Mouse (Mus musculus) heart, adult 2 months (tissue): ENCODE measurements around the gene Dnm2. TPM values are rescaled to one million over a fixed set of nuclear protein-coding genes. Genes with fewer than 3 reads are reported as not detected.
A peak's percentile ranks its signal among the peaks of the same experiment; 100 is the strongest.

ENCODE experiments used
- DNase-seq, 2 experiments: peaks; one replicate each; pipeline ENCODE4 v3.0.0; 2021
- H3K27ac ChIP-seq: fragments of 200-600 bp; 2 replicates; pipeline ENCODE4 v1.8.1; 2022
- H3K27me3 ChIP-seq: fragments of 200-500 bp; 2 replicates; pipeline ENCODE4 v1.6.1; 2012; ENCODE audit warnings: mild to moderate bottlenecking, low read length, inconsistent platforms, mixed read lengths; ENCODE audit not compliant: control insufficient read depth, insufficient read depth
- H3K36me3 ChIP-seq: fragments of 200-500 bp; 2 replicates; pipeline ENCODE4 v1.6.1; 2012; ENCODE audit warnings: low read length, inconsistent platforms; ENCODE audit not compliant: control insufficient read depth, insufficient read depth
- H3K4me1 ChIP-seq: fragments of 200-500 bp; 2 replicates; pipeline ENCODE4 v1.6.1; 2011; ENCODE audit warnings: low read length; ENCODE audit not compliant: control insufficient read depth, insufficient read depth
- H3K4me3 ChIP-seq: fragments of 200-600 bp; 2 replicates; pipeline ENCODE4 v1.8.1; 2022
- H3K79me2 ChIP-seq: fragments of 200-500 bp; replicated peaks from 2 replicates; pipeline ENCODE4 v1.6.1; 2012; ENCODE audit warnings: mild to moderate bottlenecking, inconsistent platforms, low read length, moderate library complexity, mixed read lengths; ENCODE audit not compliant: control insufficient read depth, insufficient read depth
- H3K9ac ChIP-seq: fragments of 200-500 bp; 2 replicates; pipeline ENCODE4 v1.6.1; 2012; ENCODE audit warnings: low read depth, mild to moderate bottlenecking, control low read depth, inconsistent platforms, low read length, mixed read lengths
- CTCF ChIP-seq: fragments of 200-600 bp; IDR thresholded peaks from 2 replicates; pipeline ENCODE4 v1.8.1; 2022; ENCODE audit warnings: antibody characterized with exemption, mild to moderate bottlenecking, moderate library complexity
- EP300 ChIP-seq: fragments of 200-500 bp; IDR thresholded peaks from 2 replicates; pipeline ENCODE4 v1.6.1; 2011; ENCODE audit warnings: low read depth, low read length, control low read depth; ENCODE audit not compliant: insufficient read depth
- POLR2A ChIP-seq: fragments of 200-500 bp; IDR thresholded peaks from 2 replicates; pipeline ENCODE4 v1.6.1; 2011; ENCODE audit warnings: mild to moderate bottlenecking, low read depth, low read length, control low read depth; ENCODE audit not compliant: insufficient read depth
- WGBS: fragments of 180-500 bp; shearing (Covaris S2); methylation state at CpG from one replicate; pipeline ENCODE4 v1.1.7; 2018; 5-methylcytosine and 5-hydroxymethylcytosine counted together
- intact Hi-C: fragments of 180-260 bp; cut with DNase I; formaldehyde crosslinking; loops from one replicate; pipeline ENCODE4 v1.15.1; 2025
- polyA plus RNA-seq: library from polyadenylated mRNA; depleted of rRNA; stranded (reverse); fragments of >200 nt; gene quantifications from 2 replicates; pipeline ENCODE4 v1.2.3, GENCODE M21; 2012
- total RNA-seq, 2 experiments: library from RNA; stranded (reverse); gene quantifications; 2 replicates each; pipeline ENCODE4 v1.2.3; 2021

The Dnm2 gene
- total and polyA plus RNA-seq, 3 experiments, result 63.9 to 68.2 (median 64.8) TPM

- H3K4me1 ChIP-seq, result peaks cover 2% of the 10 kb centered on the region; the same call in 1 of the 2 replicates
- no peak for TF ChIP-seq EP300
- no peak for TF ChIP-seq CTCF
- TF ChIP-seq POLR2A, result no peak
- intact Hi-C loops, result no loop called here
- H3K27ac ChIP-seq, result no peak overlapping the region
- H3K9ac ChIP-seq, result no peak overlapping the region
- H3K4me3 ChIP-seq, result no peak overlapping the region
- H3K79me2 ChIP-seq, result no peaks in the 10 kb centered on the region
- H3K36me3 ChIP-seq, result no peaks in the 10 kb centered on the region
- 66% methylated on average over 2 of the region's 2 CpGs for WGBS
- no peaks in the 10 kb centered on the region for H3K27me3 ChIP-seq
- DNase-seq, result no peak
These were observed 69.2 kb downstream of the Dnm2 start for GRCm38 (mm10) chr9:21493907-21494306.

DNA sequence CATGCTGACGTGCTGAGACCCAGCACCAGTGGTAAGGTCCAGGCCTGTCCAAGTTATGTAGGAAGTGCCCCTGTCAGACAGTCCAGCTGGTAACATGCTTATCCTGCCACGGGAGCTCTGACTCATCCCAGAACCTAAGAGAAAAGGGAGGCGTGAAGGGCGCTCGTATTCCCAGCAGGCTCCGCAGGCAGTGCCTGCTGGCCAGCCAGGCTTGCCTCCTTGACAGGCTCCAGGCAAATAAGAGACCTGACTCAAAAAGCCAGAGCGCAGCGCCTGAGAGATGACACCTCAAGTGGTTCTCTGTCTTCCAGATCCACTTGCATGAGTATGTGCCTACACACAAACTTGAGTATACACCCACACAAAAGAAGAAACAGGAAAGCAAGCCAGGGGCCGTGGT, 70.0 kb downstream of the Dnm2 start:
- H3K27me3 ChIP-seq, result no peaks in the 10 kb centered on the region
- H3K36me3 ChIP-seq, result no peaks in the 10 kb centered on the region
- WGBS, result 56% methylated on average over 9 of the region's 9 CpGs
- intact Hi-C loops, result no loop called here
- no peak overlapping the region for H3K4me3 ChIP-seq
- no peak overlapping the region for H3K9ac ChIP-seq
- H3K4me1 ChIP-seq, result peaks cover 2% of the 10 kb centered on the region; the same call in 1 of the 2 replicates
- no peaks in the 10 kb centered on the region for H3K79me2 ChIP-seq
- no peak overlapping the region for H3K27ac ChIP-seq
- TF ChIP-seq EP300 (no peak), POLR2A (no peak), CTCF (no peak)
- DNase-seq, result no peak

DNA sequence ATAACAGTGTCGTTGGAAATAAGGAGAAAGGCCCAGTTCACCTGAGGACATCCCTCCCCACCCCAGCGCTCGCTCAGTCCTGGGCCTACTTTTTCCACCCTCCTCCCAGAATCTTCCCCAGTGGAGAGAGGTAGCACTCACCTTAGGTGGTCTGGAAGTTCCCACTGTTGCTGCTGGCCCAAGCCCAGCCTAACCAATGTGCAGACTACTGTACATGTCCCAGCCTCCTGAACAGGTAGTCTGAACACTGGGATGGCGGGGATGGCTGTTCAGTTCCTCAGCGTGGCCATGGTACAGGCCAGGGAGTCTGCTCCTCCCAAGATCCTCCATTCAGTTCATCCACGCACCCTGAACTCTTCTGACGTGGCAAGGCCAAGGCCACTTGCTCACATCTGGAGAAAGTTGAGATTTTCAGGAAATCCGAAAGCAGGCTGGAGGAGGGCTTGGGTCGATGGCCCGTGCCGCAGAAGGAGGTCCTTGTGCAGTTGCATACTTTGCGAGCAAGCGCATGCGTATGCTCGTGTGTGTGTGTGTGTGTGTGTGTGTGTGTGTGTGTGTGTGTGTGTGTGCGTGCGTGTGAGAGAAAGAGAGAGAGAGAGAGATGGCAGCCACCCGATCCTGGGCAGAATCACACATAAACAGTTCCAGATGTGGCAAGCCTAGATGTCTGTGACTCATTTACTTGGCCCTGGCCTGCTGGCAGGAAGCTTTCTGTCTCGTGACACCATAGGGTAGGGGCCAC, 71.8 kb downstream of the Dnm2 start:
- Histone ChIP-seq H3K27ac (peak overlapping the region; percentile 1; the same call in 1 of the 2 replicates), H3K79me2 (no peaks in the 10 kb centered on the region), H3K9ac (no peak overlapping the region), H3K36me3 (no peaks in the 10 kb centered on the region), H3K4me1 (peaks cover 2% of the 10 kb centered on the region; the same call in 1 of the 2 replicates), H3K27me3 (no peaks in the 10 kb centered on the region), H3K4me3 (no peak overlapping the region)
- peak; percentile 57 to 58 for DNase-seq
- 69% methylated on average over 19 of the region's 19 CpGs for WGBS
- intact Hi-C loops, result no loop called here
- TF ChIP-seq POLR2A (no peak), CTCF (no peak), EP300 (no peak; the same call in 1 of the 2 replicates)

DNA sequence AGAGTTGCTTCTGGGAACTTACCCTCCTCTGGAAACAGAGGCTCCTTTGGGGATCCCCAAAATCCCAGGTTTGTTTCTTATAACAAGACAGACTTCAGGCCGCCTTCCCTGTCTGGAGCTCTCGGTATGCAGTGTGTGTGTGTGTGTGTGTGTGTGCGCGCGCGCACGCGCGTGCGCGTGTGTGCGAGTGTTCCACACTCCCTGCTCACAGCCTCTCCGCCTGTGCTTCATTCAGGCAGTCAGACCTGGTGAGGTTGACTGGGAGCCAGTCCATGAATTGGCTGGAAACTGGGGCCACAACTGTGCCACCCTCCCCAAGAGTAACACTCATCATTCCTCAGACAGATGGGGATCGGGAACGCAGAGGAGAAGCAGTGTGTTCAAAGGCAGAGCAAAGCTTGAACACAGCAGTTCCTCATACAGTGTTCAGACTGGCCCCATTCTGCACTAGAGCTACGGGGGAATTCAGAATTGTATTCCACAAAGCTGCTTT, 72.4 kb downstream of the Dnm2 start:
- intact Hi-C loops, result no loop called here
- no peak for DNase-seq
- no peak for TF ChIP-seq EP300
- no peak for TF ChIP-seq POLR2A
- no peak for TF ChIP-seq CTCF
- H3K9ac ChIP-seq, result no peak overlapping the region
- H3K4me1 ChIP-seq, result peaks cover 2% of the 10 kb centered on the region; the same call in 1 of the 2 replicates
- no peak overlapping the region for H3K4me3 ChIP-seq
- WGBS, result 93% methylated on average over 16 of the region's 16 CpGs
- no peaks in the 10 kb centered on the region for H3K27me3 ChIP-seq
- H3K79me2 ChIP-seq, result no peaks in the 10 kb centered on the region
- H3K27ac ChIP-seq, result no peak overlapping the region; the same call in 1 of the 2 replicates
- H3K36me3 ChIP-seq, result no peaks in the 10 kb centered on the region

GRCm38 (mm10) chr9:21497664-21498063, 73.0 kb downstream of the Dnm2 start:
- Histone ChIP-seq H3K27me3 (no peaks in the 10 kb centered on the region), H3K79me2 (no peaks in the 10 kb centered on the region), H3K4me3 (no peak overlapping the region), H3K4me1 (peaks cover 2% of the 10 kb centered on the region; the same call in 1 of the 2 replicates), H3K27ac (peak overlapping the region; percentile 38), H3K9ac (no peak overlapping the region), H3K36me3 (no peaks in the 10 kb centered on the region)
- TF ChIP-seq POLR2A, result no peak
- no peak for TF ChIP-seq EP300
- TF ChIP-seq CTCF, result no peak
- 86% methylated on average over 2 of the region's 2 CpGs for WGBS
- no peak for DNase-seq
- intact Hi-C loops, result no loop called here

DNA sequence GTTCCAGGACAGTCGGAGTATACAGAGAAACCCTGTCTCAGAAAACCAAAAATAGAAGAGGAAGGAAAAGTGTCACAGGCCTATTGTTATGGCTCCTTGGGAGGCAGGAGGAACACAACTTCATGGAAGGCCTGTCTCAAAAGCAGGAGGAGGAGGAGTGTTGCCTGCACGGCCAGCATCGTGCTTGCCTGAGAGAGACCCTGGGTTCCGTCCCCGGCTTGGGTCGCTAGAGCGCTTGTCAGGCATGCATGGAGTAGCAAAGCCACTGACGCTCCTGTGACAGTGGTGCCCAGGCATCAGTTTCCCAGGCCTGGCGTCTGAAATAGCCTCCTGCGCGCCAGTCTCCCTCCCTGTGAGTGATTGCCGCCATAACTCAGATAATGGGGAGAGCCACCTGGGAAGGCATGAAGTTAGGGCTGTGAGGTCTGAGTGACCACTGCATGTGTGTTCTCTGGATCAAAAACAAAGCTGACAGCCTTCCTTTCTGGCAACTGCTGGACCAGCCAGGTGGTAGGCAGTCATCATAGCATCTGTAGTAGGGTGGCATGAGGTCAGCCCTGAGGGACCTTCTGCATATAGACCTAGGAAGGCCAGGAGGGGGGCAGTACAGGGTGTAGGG, 73.7 kb downstream of the Dnm2 start:
- no peak for DNase-seq
- H3K36me3 ChIP-seq, result no peaks in the 10 kb centered on the region

More for the DNA sequence above, 73.7 kb downstream of the Dnm2 start:
- Histone ChIP-seq H3K4me3 (no peak overlapping the region), H3K4me1 (peaks cover 2% of the 10 kb centered on the region; the same call in 1 of the 2 replicates), H3K27me3 (no peaks in the 10 kb centered on the region), H3K9ac (no peak overlapping the region), H3K27ac (peak overlapping the region; percentile 26), H3K79me2 (no peaks in the 10 kb centered on the region)
- TF ChIP-seq POLR2A, result no peak
- TF ChIP-seq EP300, result no peak
- TF ChIP-seq CTCF, result no peak
- intact Hi-C loops, result no loop called here
- 67% methylated on average over 12 of the region's 12 CpGs for WGBS
